Mouse (Mus musculus) heart, embryonic 16.5 days (tissue): ENCODE data around the gene Gm10961. TPM values are rescaled to one million over a fixed set of nuclear protein-coding genes. Genes with fewer than 3 reads are reported as not detected.

Experiments used
- ATAC-seq: fragments of 200-750 bp; cut with Nextera tagmentation; replicated peaks from 2 replicates; pipeline ENCODE4 v1.8.0; 2017; ENCODE audit warnings: moderate number of reproducible peaks; ENCODE audit not compliant: insufficient read depth, low FRiP score; ENCODE audit errors: extremely low read depth
- H3K27ac ChIP-seq: fragments of 300-500 bp; sonication (generic); 2 replicates; pipeline ENCODE4 v1.5.1; 2014; ENCODE audit warnings: mild to moderate bottlenecking, low read length, control low read depth, moderate library complexity
- H3K27me3 ChIP-seq: fragments of 300-500 bp; sonication (generic); 2 replicates; pipeline ENCODE4 v1.6.1; 2014; ENCODE audit warnings: low read length, mixed read lengths; ENCODE audit not compliant: control insufficient read depth, insufficient read depth
- H3K36me3 ChIP-seq: fragments of 300-500 bp; sonication (generic); 2 replicates; pipeline ENCODE4 v1.6.1; 2014; ENCODE audit not compliant: control insufficient read depth, insufficient read depth
- H3K4me1 ChIP-seq: fragments of 300-500 bp; sonication (generic); 2 replicates; pipeline ENCODE4 v1.6.1; 2014; ENCODE audit warnings: low read length, mixed read lengths; ENCODE audit not compliant: control insufficient read depth, insufficient read depth
- H3K4me2 ChIP-seq: fragments of 300-500 bp; sonication (generic); 2 replicates; pipeline ENCODE4 v1.6.1; 2014; ENCODE audit warnings: low read depth, mild to moderate bottlenecking, control low read depth, low read length
- H3K4me3 ChIP-seq: fragments of 300-500 bp; sonication (generic); 2 replicates; pipeline ENCODE4 v1.5.1; 2014; ENCODE audit warnings: mild to moderate bottlenecking, control low read depth, low read length
- H3K9ac ChIP-seq: fragments of 300-500 bp; sonication (generic); 2 replicates; pipeline ENCODE4 v1.6.1; 2014; ENCODE audit warnings: low read length, control low read depth
- H3K9me3 ChIP-seq: fragments of 300-500 bp; sonication (generic); replicated peaks from 2 replicates; pipeline ENCODE4 v1.6.1; 2016; ENCODE audit warnings: low read length; ENCODE audit not compliant: control insufficient read depth
- WGBS: fragments of 180-500 bp; shearing (Covaris S2); extraction: QIAGEN DNeasy Blood & Tissue Kit; methylation state at CpG from one replicate; pipeline ENCODE4 v1.1.7; 2014; 5-methylcytosine and 5-hydroxymethylcytosine counted together
- polyA plus RNA-seq: library from polyadenylated mRNA; unstranded; fragments of >200 nt; fragmentation: Nextera tagmentation; extraction: Ambion mirVana; gene quantifications from 2 replicates; pipeline ENCODE4 v1.2.1, GENCODE M21; 2015

Gm10961 gene
- polyA plus RNA-seq, 1 experiment from 2014 or later = not detected

DNA sequence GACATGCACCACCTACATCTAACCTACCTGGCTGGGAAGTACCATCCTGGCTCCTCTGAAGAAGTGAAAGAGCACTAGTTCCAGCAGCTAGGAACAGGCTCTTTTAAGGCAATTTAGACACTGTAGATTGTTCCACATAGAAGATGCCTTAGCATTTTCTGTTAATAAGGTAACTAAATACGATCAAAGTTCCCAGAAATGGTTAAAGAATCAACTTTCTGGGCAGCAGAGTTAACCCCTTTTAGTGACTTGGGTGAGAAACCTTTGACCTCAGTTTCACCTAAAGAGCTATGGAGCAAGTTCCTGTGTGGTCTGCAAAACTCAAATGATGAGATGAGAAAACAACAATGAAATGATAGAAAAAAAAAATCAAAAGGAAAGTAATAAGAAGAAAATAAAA is 33.5 kb downstream of the Gm10961 start:
- Histone ChIP-seq H3K9ac (no peak overlapping the region), H3K4me3 (no peak overlapping the region), H3K36me3 (peaks cover 81% of the 10 kb centered on the region), H3K9me3 (no peaks in the 10 kb centered on the region), H3K27ac (no peak overlapping the region), H3K27me3 (no peaks in the 10 kb centered on the region), H3K4me2 (no peak overlapping the region), H3K4me1 (no peaks in the 10 kb centered on the region)
- 86% methylated on average over 1 of the region's 1 CpGs for WGBS
- ATAC-seq = no peak

DNA sequence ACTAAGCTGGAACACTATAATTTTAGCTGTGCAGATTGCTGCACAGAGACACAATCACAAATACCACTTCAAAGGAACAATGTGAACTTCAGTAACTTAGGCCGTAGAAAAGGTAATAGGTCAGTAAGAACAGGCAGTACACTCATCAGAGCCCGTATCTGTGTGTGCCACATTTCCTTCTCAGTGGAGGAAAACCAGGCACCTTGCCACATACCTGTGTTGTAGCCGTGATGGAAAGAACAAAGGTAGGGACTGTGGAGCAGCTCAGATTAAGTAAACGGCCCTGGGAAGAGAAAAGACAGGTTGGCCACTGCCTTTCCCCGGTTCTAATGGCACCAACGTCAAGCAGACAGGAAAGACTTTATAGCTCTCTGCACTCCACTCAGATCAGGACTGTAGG is 36.3 kb downstream of the Gm10961 start:
- Histone ChIP-seq H3K4me1 (no peaks in the 10 kb centered on the region), H3K27me3 (no peaks in the 10 kb centered on the region), H3K9ac (no peak overlapping the region), H3K4me3 (no peak overlapping the region), H3K4me2 (no peak overlapping the region), H3K9me3 (no peaks in the 10 kb centered on the region), H3K27ac (no peak overlapping the region), H3K36me3 (peaks cover 75% of the 10 kb centered on the region)
- no peak for ATAC-seq
- WGBS = 75% methylated on average over 6 of the region's 6 CpGs

DNA sequence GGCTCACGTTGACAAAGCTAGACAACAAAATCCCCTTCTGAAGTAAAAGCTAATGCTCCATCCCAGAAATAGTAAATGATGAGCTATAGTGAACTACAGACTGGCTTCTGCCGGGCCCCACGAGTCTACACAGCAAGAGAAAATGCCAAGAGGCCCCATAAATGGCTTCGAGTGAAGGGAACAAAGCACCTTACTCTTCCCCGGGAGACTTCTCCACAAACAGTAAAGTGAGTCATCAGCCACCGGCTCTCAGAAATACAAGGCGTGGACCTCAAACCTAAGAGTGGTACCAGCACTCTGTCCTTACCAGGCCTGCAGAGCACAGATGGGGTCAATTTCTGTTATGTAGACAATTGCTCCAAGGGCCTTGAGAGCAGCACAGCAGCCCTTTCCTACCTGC is 37.7 kb downstream of the Gm10961 start:
- WGBS = 87% methylated on average over 7 of the region's 7 CpGs
- ATAC-seq = no peak
- H3K4me2 ChIP-seq = no peak overlapping the region
- no peaks in the 10 kb centered on the region for H3K27me3 ChIP-seq
- no peak overlapping the region for H3K4me3 ChIP-seq
- H3K36me3 ChIP-seq = peaks cover 68% of the 10 kb centered on the region
- no peaks in the 10 kb centered on the region for H3K9me3 ChIP-seq
- H3K9ac ChIP-seq = no peak overlapping the region
- H3K27ac ChIP-seq = no peak overlapping the region
- H3K4me1 ChIP-seq = no peaks in the 10 kb centered on the region

DNA sequence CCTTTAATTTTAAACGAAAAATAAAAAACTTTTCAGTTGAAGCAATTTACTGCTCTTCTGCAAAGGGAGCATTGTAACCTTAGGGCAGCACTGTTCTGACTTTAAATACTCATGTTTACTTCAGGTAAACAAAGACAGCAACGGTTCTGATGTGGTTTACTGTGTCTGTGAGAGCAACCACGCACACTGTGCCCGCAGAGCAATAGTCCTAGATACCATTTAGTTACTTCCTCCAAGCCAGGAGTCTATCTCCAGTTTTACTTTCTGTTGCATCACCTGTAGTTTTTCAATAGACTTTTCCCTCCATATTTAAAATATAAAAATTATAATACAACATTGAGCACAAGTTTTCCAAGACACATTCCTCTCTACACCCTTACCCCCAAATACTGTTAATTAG is 39.4 kb downstream of the Gm10961 start:
- Histone ChIP-seq H3K9me3 (no peaks in the 10 kb centered on the region), H3K4me1 (no peaks in the 10 kb centered on the region), H3K9ac (no peak overlapping the region), H3K4me2 (no peak overlapping the region), H3K36me3 (peaks cover 70% of the 10 kb centered on the region), H3K27ac (no peak overlapping the region), H3K4me3 (no peak overlapping the region), H3K27me3 (no peaks in the 10 kb centered on the region)
- 90% methylated on average over 4 of the region's 4 CpGs for WGBS
- no peak for ATAC-seq

DNA sequence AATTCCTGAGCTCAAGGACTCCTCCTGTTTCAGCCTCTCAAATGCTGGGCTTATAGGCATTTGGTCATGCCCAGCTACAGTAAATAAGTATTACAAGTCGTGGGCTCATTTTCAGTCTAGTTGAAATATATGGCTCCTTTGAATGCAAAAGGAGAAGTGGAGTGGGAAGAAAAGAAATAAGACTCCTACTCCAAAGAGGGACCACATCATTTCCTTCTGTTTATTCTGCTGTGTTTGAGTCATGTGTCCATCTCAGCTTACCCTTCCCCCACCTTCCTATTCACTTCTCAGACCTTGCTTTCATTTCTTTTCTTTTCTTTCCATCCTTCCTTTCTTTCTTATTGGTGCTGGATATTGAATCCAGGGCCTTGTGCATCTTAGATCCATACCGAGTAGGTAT is 40.4 kb downstream of the Gm10961 start:
- 86% methylated on average over 2 of the region's 2 CpGs for WGBS
- H3K27me3 ChIP-seq = no peaks in the 10 kb centered on the region
- H3K4me1 ChIP-seq = no peaks in the 10 kb centered on the region

DNA sequence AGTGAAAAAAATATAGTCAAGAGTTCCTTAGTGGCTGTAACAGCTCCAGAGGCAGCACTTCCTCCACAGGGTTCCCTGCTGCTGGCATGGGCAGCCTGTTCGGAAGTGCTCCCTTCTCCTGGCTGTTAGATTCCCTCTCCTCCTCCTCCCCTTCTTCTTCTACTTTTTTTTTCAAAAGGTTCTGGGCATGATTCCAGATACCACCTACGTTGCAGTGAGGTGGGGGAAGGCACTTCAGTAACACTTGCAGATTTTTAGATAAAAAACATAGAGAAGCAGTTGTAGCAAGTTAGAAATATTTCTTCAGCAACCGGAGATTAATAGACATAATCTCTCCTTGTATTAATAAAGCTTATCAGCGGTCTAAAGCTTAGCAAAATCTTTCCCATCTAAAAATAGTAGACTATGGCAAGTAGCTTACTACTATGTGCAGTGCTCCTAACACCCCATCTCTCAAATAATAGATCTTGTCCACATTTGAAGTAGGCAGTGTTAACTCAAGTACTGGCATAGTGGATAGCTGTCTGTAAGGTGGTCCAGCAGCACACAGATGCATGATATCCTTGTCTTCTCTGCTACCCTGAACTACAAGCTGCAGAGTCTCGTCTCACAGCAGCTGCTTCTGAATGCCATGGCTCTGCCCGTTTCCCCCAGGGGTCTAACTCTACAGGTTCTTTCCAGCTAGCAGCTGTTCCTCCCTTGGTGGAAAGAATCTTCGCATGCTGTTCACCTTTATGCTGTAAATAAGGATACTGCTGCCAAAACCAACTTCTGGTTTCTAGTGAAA is 49.9 kb downstream of the Gm10961 start:
- peak overlapping the region; percentile 62 for H3K27ac ChIP-seq
- no peak overlapping the region for H3K4me3 ChIP-seq
- H3K9ac ChIP-seq = peak overlapping the region; percentile 52; the same call in 1 of the 2 replicates
- peak overlapping the region; percentile 46 for H3K4me2 ChIP-seq
- no peaks in the 10 kb centered on the region for H3K27me3 ChIP-seq
- H3K4me1 ChIP-seq = peaks cover 38% of the 10 kb centered on the region
- ATAC-seq = peak; percentile 84
- peaks cover 2% of the 10 kb centered on the region; the same call in 1 of the 2 replicates for H3K36me3 ChIP-seq
- WGBS = 14% methylated on average over 7 of the region's 7 CpGs
- H3K9me3 ChIP-seq = no peaks in the 10 kb centered on the region

More for the DNA sequence above, 40.4 kb downstream of the Gm10961 start:
- H3K9me3 ChIP-seq = no peaks in the 10 kb centered on the region
- no peak overlapping the region for H3K9ac ChIP-seq
- no peak overlapping the region for H3K27ac ChIP-seq
- no peak for ATAC-seq
- peaks cover 63% of the 10 kb centered on the region for H3K36me3 ChIP-seq
- H3K4me3 ChIP-seq = no peak overlapping the region
- H3K4me2 ChIP-seq = no peak overlapping the region

Other genes starting within 250 kb of the Gm10961 start
- gene Kcnc4, start 171.8 kb upstream of the Gm10961 start, polyA plus RNA-seq = 0.08 TPM in 1 of 2 replicates, not detected in the other
- gene Slc6a17, start 113.3 kb upstream of the Gm10961 start, polyA plus RNA-seq = 4.6 and 5.7 TPM in 2 replicates
- 0.11 TPM in 1 of 2 replicates, not detected in the other for gene Ubl4b, start 76.2 kb upstream of the Gm10961 start, polyA plus RNA-seq
- gene Alx3, start 36.3 kb upstream of the Gm10961 start, polyA plus RNA-seq = 0.10 and 0.26 TPM in 2 replicates
- 32.2 and 36.5 TPM in 2 replicates for gene Strip1, start 372 bp downstream of the Gm10961 start, polyA plus RNA-seq
- 51.9 and 53.2 TPM in 2 replicates for gene Ahcyl1, start 65.2 kb downstream of the Gm10961 start, polyA plus RNA-seq
- 8.8 and 10.2 TPM in 2 replicates for gene Csf1, start 129.1 kb downstream of the Gm10961 start, polyA plus RNA-seq
- 0.64 TPM in 1 of 2 replicates, not detected in the other for gene Eps8l3, start 245.9 kb downstream of the Gm10961 start, polyA plus RNA-seq